Mouse (Mus musculus) liver, embryonic 14.5 days (tissue): ENCODE results near the gene Gse1. TPM values are rescaled to one million over a fixed set of nuclear protein-coding genes. Genes with fewer than 3 reads are reported as not detected.

Experiments used
- ATAC-seq: fragments of 200-750 bp; cut with Nextera tagmentation; 2 replicates; pipeline ENCODE4 v1.8.0; 2017; ENCODE audit warnings: moderate number of reproducible peaks, mild to moderate bottlenecking, moderate library complexity; ENCODE audit not compliant: insufficient read depth
- DNase-seq, 3 experiments: peaks; one replicate each; pipeline ENCODE4 v3.0.0-alpha.2; 2012 to 2013; ENCODE audit warnings: low read depth in 3 of 3, low spot score in 3 of 3
- H3K27ac ChIP-seq: fragments of 300-500 bp; sonication (generic); 2 replicates; pipeline ENCODE4 v1.5.1; 2014; ENCODE audit warnings: moderate library complexity, mild to moderate bottlenecking, control low read depth, inconsistent platforms
- H3K27me3 ChIP-seq: fragments of 300-500 bp; sonication (generic); 2 replicates; pipeline ENCODE4 v1.6.1; 2014; ENCODE audit warnings: mild to moderate bottlenecking, low read length, moderate library complexity; ENCODE audit not compliant: control insufficient read depth, insufficient read depth
- H3K36me3 ChIP-seq: fragments of 300-500 bp; sonication (generic); replicated peaks from 2 replicates; pipeline ENCODE4 v1.6.1; 2014; ENCODE audit warnings: low read depth; ENCODE audit not compliant: control insufficient read depth, insufficient read depth
- H3K4me1 ChIP-seq, 2 experiments: fragments of 200-500 bp in 1 of 2; fragments of 300-500 bp in 1 of 2; sonication (generic) in 1 of 2; replicated peaks; 2 replicates each; pipeline ENCODE4 v1.6.1; 2012 to 2014; ENCODE audit warnings: antibody characterized with exemption in 1 of 2, inconsistent platforms in 1 of 2, low read length in 1 of 2; ENCODE audit not compliant: control insufficient read depth in 2 of 2, insufficient read depth in 2 of 2
- H3K4me2 ChIP-seq: fragments of 300-500 bp; sonication (generic); 2 replicates; pipeline ENCODE4 v1.6.1; 2014; ENCODE audit warnings: low read depth, mild to moderate bottlenecking, control low read depth, moderate library complexity
- H3K4me3 ChIP-seq, 2 experiments: fragments of 200-500 bp in 1 of 2; fragments of 300-500 bp in 1 of 2; sonication (generic) in 1 of 2; 2 replicates each; pipeline ENCODE4 v1.5.1; 2012 to 2014; ENCODE audit warnings: low read depth in 2 of 2, low read length in 2 of 2, mild to moderate bottlenecking in 2 of 2, control low read depth in 1 of 2, inconsistent platforms in 1 of 2, moderate library complexity in 1 of 2; ENCODE audit not compliant: insufficient read depth in 1 of 2
- H3K9ac ChIP-seq: fragments of 300-500 bp; sonication (generic); replicated peaks from 2 replicates; pipeline ENCODE4 v1.6.1; 2014; ENCODE audit warnings: mild to moderate bottlenecking, control low read depth, moderate library complexity
- H3K9me3 ChIP-seq: fragments of 300-500 bp; sonication (generic); 2 replicates; pipeline ENCODE4 v1.6.1; 2016; ENCODE audit warnings: low read length, mixed read lengths; ENCODE audit not compliant: control insufficient read depth
- CTCF ChIP-seq: IDR thresholded peaks from 2 replicates; pipeline ENCODE4 v1.5.1; 2016; ENCODE audit warnings: antibody characterized with exemption, low read depth, control low read depth
- EP300 ChIP-seq: IDR thresholded peaks from 2 replicates; pipeline ENCODE4 v1.6.1; 2016; ENCODE audit warnings: antibody characterized with exemption, low read depth
- WGBS: fragments of 180-500 bp; shearing (Covaris S2); extraction: QIAGEN DNeasy Blood & Tissue Kit; methylation state at CpG from one replicate; pipeline ENCODE4 v1.1.7; 2014; ENCODE audit not compliant: insufficient replicate concordance; 5-methylcytosine and 5-hydroxymethylcytosine counted together
- polyA plus RNA-seq, 2 experiments: library from polyadenylated mRNA; depleted of rRNA in 1 of 2; stranded (reverse) in 1 of 2; unstranded in 1 of 2; fragments of >200 nt; fragmentation: Nextera tagmentation in 1 of 2; extraction: Ambion mirVana in 1 of 2; gene quantifications; 2 replicates each; pipeline versions ENCODE4 v1.2.1 to v1.2.3; 2012 to 2014

The Gse1 gene
- polyA plus RNA-seq, 2 experiments, result 11.4 to 14.9 TPM

DNA sequence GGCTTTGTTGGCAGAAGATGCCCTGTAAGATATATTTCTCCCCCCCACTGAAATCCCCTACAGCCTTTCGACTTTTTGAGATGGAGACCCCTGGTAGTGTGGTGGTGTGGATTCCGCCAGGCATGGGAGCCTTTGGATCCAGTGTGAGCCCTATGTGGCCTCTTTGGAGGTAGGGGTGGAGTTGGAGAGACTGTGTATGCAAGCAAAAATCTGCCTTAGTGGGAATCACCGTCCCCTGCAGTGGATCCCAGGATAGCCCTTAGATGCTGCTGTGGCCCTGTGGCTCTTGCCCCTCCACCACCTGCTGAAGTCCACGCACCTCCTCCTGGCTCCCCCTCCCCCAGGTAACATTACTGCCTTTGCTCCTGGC, 196.6 kb downstream of the Gse1 start:
- ATAC-seq (no peak), DNase-seq (no peak)
- Histone ChIP-seq H3K36me3 (no peaks in the 10 kb centered on the region), H3K4me2 (no peak overlapping the region), H3K9me3 (no peaks in the 10 kb centered on the region), H3K9ac (no peak overlapping the region), H3K4me3 (no peak overlapping the region), H3K27ac (no peak overlapping the region), H3K4me1 (peaks cover 3 to 43% of the 10 kb centered on the region in 2 experiments), H3K27me3 (no peaks in the 10 kb centered on the region)
- TF ChIP-seq CTCF, result no peak
- no peak for TF ChIP-seq EP300
- WGBS, result 63% methylated on average over 4 of the region's 4 CpGs

DNA sequence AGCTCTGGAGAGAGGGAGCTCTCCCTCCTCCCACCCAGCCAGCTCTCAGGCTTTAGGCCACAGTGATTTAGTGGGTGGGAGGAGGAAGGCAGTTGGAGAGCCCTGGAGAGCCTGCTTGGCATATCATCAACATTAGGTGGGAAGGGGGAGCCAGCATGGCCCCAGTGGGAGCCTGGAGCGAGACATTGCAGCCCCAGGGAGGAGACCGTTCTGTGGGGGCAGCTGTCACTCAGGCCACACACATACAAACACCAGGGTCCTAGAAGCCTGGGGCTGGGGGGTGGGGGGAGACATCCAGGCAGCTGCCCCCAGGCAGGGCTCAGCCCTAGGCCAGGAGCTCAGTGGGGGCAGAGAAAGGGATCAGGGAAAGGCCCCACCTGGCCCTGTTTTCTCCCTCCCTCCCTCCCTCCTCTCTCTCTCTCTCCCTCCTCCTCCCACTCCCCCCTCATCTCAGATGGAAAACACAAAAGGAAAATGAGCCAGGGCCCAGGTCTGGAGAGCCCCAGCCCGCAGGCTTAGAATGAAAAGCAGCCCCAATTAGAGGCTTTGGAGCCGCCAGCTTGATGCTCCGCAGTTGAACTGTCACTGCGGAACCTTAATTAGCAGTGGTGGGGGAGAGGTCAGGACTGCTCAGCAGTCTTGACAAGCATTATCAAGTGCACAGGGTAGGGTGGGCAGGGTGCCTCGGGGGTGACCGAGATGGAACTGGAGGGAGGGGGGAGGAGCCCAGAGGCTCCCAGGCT, 197.1 kb downstream of the Gse1 start:
- Histone ChIP-seq H3K4me2 (no peak overlapping the region), H3K36me3 (no peaks in the 10 kb centered on the region), H3K9me3 (no peaks in the 10 kb centered on the region), H3K4me3 (no peak overlapping the region), H3K9ac (no peak overlapping the region), H3K27ac (no peak overlapping the region), H3K4me1 (peaks cover 0 to 37% of the 10 kb centered on the region in 2 experiments; a peak in 3 of 4 replicates), H3K27me3 (no peaks in the 10 kb centered on the region)
- peak; percentile 58 for ATAC-seq
- TF ChIP-seq EP300, result no peak
- TF ChIP-seq CTCF, result no peak
- 47% methylated on average over 8 of the region's 8 CpGs for WGBS
- no peak for DNase-seq

GRCm38 (mm10) chr8:120426105-120426504, 197.8 kb downstream of the Gse1 start:
- no peak overlapping the region for H3K9ac ChIP-seq
- 0% methylated on average over 1 of the region's 1 CpGs for whole genome bisulfite sequencing

GRCm38 (mm10) chr8:120426622-120427385, 198.5 kb downstream of the Gse1 start:
- no peaks in the 10 kb centered on the region for H3K9me3 ChIP-seq
- 54% methylated on average over 20 of the region's 20 CpGs for WGBS
- ATAC-seq (no peak), DNase-seq (no peak)
- no peak overlapping the region for H3K4me2 ChIP-seq
- H3K4me3 ChIP-seq, result no peak overlapping the region
- peaks cover 0 to 29% of the 10 kb centered on the region in 2 experiments; a peak in 3 of 4 replicates for H3K4me1 ChIP-seq
- H3K27ac ChIP-seq, result no peak overlapping the region
- H3K27me3 ChIP-seq, result no peaks in the 10 kb centered on the region
- H3K36me3 ChIP-seq, result no peaks in the 10 kb centered on the region
- H3K9ac ChIP-seq, result no peak overlapping the region
- TF ChIP-seq EP300 (no peak), CTCF (no peak)

More at GRCm38 (mm10) chr8:120426105-120426504, 197.8 kb downstream of the Gse1 start:
- TF ChIP-seq CTCF (no peak), EP300 (no peak)
- Histone ChIP-seq H3K4me1 (peaks cover 0 to 33% of the 10 kb centered on the region in 2 experiments; a peak in 3 of 4 replicates), H3K4me3 (no peak overlapping the region), H3K27me3 (no peaks in the 10 kb centered on the region), H3K4me2 (no peak overlapping the region), H3K9me3 (no peaks in the 10 kb centered on the region), H3K27ac (no peak overlapping the region), H3K36me3 (no peaks in the 10 kb centered on the region)
- ATAC-seq, result peak; percentile 55
- no peak for DNase-seq

DNA sequence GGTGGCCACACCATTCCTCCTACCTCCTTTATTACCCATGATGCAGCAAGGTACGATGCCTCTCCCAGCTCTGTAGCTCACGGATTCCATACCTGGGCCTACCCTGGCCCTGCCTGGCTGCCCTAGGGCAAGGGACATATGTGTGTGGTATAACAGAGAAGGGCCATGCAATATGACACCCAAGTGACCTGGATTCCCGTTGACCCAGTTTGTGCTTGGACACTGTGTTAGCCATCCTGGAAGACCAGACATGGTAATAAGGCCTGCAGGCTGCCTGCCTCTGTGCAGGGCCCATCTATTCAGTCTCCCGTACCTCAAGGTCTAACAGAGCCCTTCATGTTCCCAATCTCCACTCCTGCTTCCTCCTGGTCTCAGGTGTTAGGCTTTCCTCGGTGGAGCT, 200.2 kb downstream of the Gse1 start:
- no peak for TF ChIP-seq EP300
- TF ChIP-seq CTCF, result no peak
- ATAC-seq (no peak), DNase-seq (no peak)
- Histone ChIP-seq H3K9ac (no peak overlapping the region), H3K27ac (no peak overlapping the region), H3K4me3 (no peak overlapping the region), H3K9me3 (no peaks in the 10 kb centered on the region), H3K4me1 (peaks cover 0 to 18% of the 10 kb centered on the region in 2 experiments; a peak in 3 of 4 replicates), H3K36me3 (no peaks in the 10 kb centered on the region), H3K27me3 (no peaks in the 10 kb centered on the region), H3K4me2 (no peak overlapping the region)
- WGBS, result 80% methylated on average over 5 of the region's 5 CpGs
